Comparison of ENCODE assay signal across 8 mouse cellular contexts in the genomic region with DNA sequence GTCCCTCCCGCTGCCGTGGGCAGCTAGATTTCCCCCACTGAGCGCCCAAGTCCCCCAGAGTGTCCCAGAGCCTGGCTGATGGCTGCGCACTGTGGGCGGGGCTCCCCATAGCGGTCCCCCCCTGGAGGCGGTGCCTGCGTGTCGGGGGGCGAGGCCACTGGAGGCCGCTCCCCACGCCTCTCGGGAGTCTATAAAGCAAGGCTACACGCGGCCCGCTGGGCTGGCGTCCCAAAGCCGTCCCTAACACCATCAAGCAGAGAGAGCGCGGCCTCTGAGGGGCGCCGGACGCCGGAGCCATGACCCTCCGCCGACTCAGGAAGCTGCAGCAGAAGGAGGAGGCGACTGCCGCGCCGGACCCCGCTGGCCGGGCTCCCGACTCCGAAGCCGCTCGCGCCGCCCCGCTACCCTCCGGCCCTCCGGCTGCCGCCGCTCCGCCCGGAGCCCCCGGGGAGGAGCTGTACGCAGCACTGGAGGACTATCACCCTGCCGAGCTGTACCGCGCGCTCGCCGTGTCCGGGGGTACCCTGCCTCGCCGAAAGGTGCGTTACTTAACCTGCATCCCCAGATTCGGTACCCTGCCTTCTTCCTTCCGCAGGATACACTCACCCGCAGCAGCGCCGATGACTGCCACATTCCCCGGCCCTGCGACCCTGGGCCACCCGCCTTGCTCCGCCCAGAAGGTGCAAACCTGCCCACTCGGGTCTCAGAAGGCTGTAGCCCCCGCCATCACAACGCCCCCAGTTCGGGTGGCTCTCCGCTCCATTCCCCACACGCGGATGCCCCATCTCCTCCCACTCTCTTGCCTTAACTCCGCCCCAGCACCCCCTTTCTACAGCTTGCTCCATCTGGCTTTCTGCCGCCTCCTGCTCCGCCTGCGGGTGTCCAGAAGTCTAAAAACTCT. TPM values are rescaled to one million over a fixed set of nuclear protein-coding genes. Genes with fewer than 3 reads are reported as not detected.
DNase-seq lines count a peak whose midpoint lies in the region; ATAC-seq lines count a peak whose summit lies in the region.

Gene Grasp, plus strand, starts transcription at position 183 of the 901 bp plus-strand sequence.

- ATAC-seq in inflammation-experienced regulatory T-cells, adult 6 months = peak; percentile 79
- ATAC-seq in megakaryocyte progenitor cell, adult 5-6 weeks (replicated peaks; ENCODE audit: poor library complexity) = peak; percentile 81

- intact Hi-C loops in gastrocnemius, postnatal 14 days (cut with DNase I; ENCODE audit: low total_unique reads) = loop anchor here (5.0 kb wide), 1 partner anchor 63 kb away; no protein-coding TSS in a partner anchor
- intact Hi-C loops in left cerebral cortex, postnatal 14 days (cut with DNase I) = loop anchor here (5.0 kb wide), 1 partner anchor 58 kb away; the partner anchor contains the start of gene Atg101

- peak; percentile 82 for DNase-seq in T-cell, adult 2 months (ENCODE audit: low spot score)
- peak; percentile 44 to 70 for DNase-seq in cerebellum, postnatal 4 days (ENCODE audit: low spot score in 2 of 2)
- peak; percentile 92 for DNase-seq in gastrocnemius, postnatal 14 days
- peak; percentile 86 to 89 for DNase-seq in left cerebral cortex, postnatal 14 days (ENCODE audit: low spot score in 2 of 2)
- peak; percentile 93 for DNase-seq in right cerebral cortex, postnatal 10 days (ENCODE audit: low spot score in 2 of 2)
- DNase-seq in urinary bladder, postnatal 14 days (ENCODE audit: low spot score) = peak; percentile 87

RNA-seq across cellular contexts. Expression of gene Grasp, which starts in this region (rescaled TPM):
- 1 to 10 TPM; 8.3 to 9.4 TPM for total RNA-seq in gastrocnemius, postnatal 14 days (2021)
- under 1 TPM; 0.18 to 0.50 (median 0.28) TPM for polyA plus RNA-seq in inflammation-experienced regulatory T-cells, adult 6 months (2017; shearing (Covaris generic))
- total RNA-seq in left cerebral cortex, postnatal 14 days (2021) = 10 to 100 TPM; 58.2 to 67.1 TPM
- total RNA-seq in megakaryocyte progenitor cell, adult 5-6 weeks (2015) = 0.98 and 1.1 TPM in 2 replicates
- total RNA-seq in megakaryocyte progenitor cell, adult 5-6 weeks (2017) = 1.00 and 1.1 TPM in 2 replicates

Comparison
In these comparisons a context has a peak if more than half of its experiments do, and no peak if none do; other contexts are left out.
1. Peak in every context shown above with its lines: DNase-seq and ATAC-seq.
2. RNA of gene Grasp (total RNA-seq): 58.2 to 67.1 TPM in left cerebral cortex, postnatal 14 days; 8.3 to 9.4 TPM in gastrocnemius, postnatal 14 days and 0.98 to 1.1 TPM in megakaryocyte progenitor cell, adult 5-6 weeks; every median in the first group is over 4 times any median in the second.
3. Peak in ATAC-seq in inflammation-experienced regulatory T-cells, adult 6 months; RNA of the gene not detected or under 1 TPM.